Comparison of ENCODE assay signal across 13 mouse cellular contexts in the genomic region with DNA sequence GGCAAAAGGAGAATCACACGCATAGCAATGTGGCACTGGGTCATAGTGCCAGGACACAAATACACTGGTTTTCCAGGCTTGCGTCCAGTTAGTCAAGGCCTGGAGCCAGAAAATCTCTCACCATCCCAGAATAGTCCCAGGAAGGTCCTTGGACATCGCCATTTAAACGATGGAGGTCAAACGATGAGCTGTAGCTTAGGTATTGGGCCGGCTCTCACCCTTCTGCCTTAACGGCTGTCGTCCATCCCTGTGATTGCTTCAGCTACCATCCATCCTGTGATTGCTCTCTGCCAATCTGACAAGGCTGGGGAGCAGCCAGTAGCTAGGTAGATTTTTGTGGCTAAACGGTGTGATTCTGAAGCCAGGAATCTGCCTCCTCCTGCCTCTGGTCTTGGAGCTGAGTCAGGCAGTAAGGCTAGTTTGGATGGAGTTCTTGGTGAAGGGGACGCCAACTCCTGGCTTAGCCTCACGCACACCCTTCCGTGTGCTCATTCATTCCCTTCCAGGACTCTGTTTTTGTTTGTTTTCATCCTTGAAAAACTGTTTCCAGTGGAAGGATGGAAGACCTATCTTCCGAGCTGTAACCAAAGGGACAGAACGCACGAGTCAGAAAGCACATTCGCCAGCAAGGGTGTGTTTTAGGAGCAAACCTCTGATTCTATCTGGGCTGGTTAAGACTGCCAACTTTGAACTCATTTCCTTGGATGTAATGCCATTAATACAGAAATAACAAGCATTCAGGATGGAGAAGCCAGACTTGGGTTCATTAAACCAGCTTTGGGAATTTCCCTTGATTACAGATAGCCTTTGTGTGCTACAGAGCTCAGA.
DNase-seq lines count a peak whose midpoint lies in the region; ATAC-seq and TF ChIP-seq lines count a peak whose summit lies in the region.
"Had no signal": no experiment of that assay in that cellular context is flagged by ENCODE, and none has a peak within 500 bp of the region (broad histone marks: within the 10 kb centered on the region; RNA-seq: fewer than 3 reads in every experiment).

No protein-coding gene starts in this region.

- intact Hi-C loops in heart, postnatal 14 days (cut with DNase I): no loop called here

- DNase-seq in layer of hippocampus, adult 2 months (ENCODE audit: low spot score in 2 of 2): peak in 1 of 2 experiments; percentile 29
- no peak for DNase-seq in layer of hippocampus, adult 9-10 months (ENCODE audit: low spot score)
- peak; percentile 82 for DNase-seq in adrenal gland, postnatal 14 days
- DNase-seq in cerebellum, adult 9-11 months: peak; percentile 84
- peak; percentile 56 to 79 for DNase-seq in heart, postnatal 14 days
- DNase-seq in ovary, postnatal 14 days (ENCODE audit: low spot score): no peak
- no peak for DNase-seq in urinary bladder, postnatal 10 days (ENCODE audit: low spot score)
- DNase-seq: right cerebral cortex, postnatal 4 days; thymus, postnatal 25 days had no signal

- no peak for TF ChIP-seq CTCF in layer of hippocampus, adult 2 months (conservative IDR thresholded peaks at IDR 0.05)

- peak overlapping the region; percentile 52 for H3K27ac ChIP-seq in layer of hippocampus, adult 2 months
- H3K27ac ChIP-seq: liver, embryonic 12.5 days had no signal

- no peak overlapping the region for H3K4me3 ChIP-seq in layer of hippocampus, adult 2 months
- H3K4me3 ChIP-seq: erythroblast, embryonic 14.5 days; liver, embryonic 12.5 days had no signal

- no peak for ATAC-seq in CD4-positive, CD25-positive, alpha-beta regulatory T cell, adult 4 months
- ATAC-seq: liver, embryonic 12.5 days; midbrain, embryonic 16.5 days had no signal

Comparison
In these comparisons a context has a peak if more than half of its experiments do, and no peak if none do; other contexts are left out.
1. DNase-seq: peak in adrenal gland, postnatal 14 days (single experiment), cerebellum, adult 9-11 months (single experiment) and heart, postnatal 14 days (2 of 2); none in layer of hippocampus, adult 9-10 months (single experiment), ovary, postnatal 14 days (single experiment) and urinary bladder, postnatal 10 days (single experiment).